Comparison of ENCODE assay signal across 8 mouse cellular contexts in the genomic region with DNA sequence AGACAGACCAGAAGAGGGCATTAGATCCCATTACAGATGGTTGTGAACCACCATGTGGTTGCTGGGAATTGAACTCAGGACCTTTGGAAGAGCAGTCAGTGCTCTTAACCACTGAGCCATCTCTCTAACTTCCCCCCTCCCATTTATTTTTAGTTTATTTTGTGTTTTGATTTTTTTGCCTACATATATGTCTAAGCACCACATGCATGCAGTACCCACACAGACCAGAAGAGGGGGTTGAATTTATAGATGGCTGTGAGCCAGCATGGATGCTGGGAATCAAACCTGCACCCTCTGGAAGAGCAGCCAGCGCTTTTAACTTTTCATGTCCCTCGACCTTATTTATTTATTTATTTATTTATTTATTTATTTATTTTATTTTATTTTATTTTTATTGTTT. TPM values are rescaled to one million over a fixed set of nuclear protein-coding genes. Genes with fewer than 3 reads are reported as not detected.
DNase-seq lines count a peak whose midpoint lies in the region; ATAC-seq and TF ChIP-seq lines count a peak whose summit lies in the region.
"Not testable (repeated sequence)": the region's sequence is repeated elsewhere in the genome, so short reads cannot be mapped to it uniquely, and the experiment has no call there.

No protein-coding gene starts in this region.

- H3K4me3 ChIP-seq in cortical plate, adult 2 months (ENCODE audit: insufficient read depth, low read length); hindbrain, embryonic 11.5 days (ENCODE audit: low read depth, low read length); left cerebral cortex, adult 2 months: not testable (repeated sequence)

- not testable (repeated sequence) for H3K27ac ChIP-seq in cortical plate, adult 2 months (ENCODE audit: insufficient read depth, low read length); hindbrain, embryonic 11.5 days (ENCODE audit: low read depth, low read length); left cerebral cortex, adult 2 months

- H3K4me2 ChIP-seq in hindbrain, embryonic 11.5 days (replicated peaks; ENCODE audit: low read depth, low read length), result not testable (repeated sequence)

- H3K27me3 ChIP-seq in hindbrain, embryonic 11.5 days (ENCODE audit: control insufficient read depth, insufficient read depth, low read length), result not testable (repeated sequence)

- peak; percentile 39 for ATAC-seq in CD4-positive, CD25-positive, alpha-beta regulatory T cell, adult 4 months
- ATAC-seq in hindbrain, embryonic 11.5 days (ENCODE audit: low FRiP score), result not testable (repeated sequence)

- H3K9me3 ChIP-seq in hindbrain, embryonic 11.5 days (ENCODE audit: control insufficient read depth, low read length), result not testable (repeated sequence)

- TF ChIP-seq CTCF in cortical plate, adult 2 months (IDR thresholded peaks at IDR 0.05; ENCODE audit: extremely low read depth, insufficient read depth, low read length), result 0 out of 2 replicates have a peak, but pooled peaks have one; percentile 3
- TF ChIP-seq CTCF in left cerebral cortex, adult 2 months (IDR thresholded peaks at IDR 0.05), result peak; percentile 55

- H3K36me3 ChIP-seq in hindbrain, embryonic 11.5 days (ENCODE audit: control insufficient read depth, insufficient read depth, low read length), result not testable (repeated sequence)

- not testable (repeated sequence) for H3K4me1 ChIP-seq in cortical plate, adult 2 months (ENCODE audit: control insufficient read depth, insufficient read depth, low read length); hindbrain, embryonic 11.5 days (replicated peaks; ENCODE audit: control insufficient read depth, insufficient read depth, low read length)

- H3K9ac ChIP-seq in hindbrain, embryonic 11.5 days (ENCODE audit: low read depth, low read length), result not testable (repeated sequence)

- not testable (repeated sequence) for TF ChIP-seq POLR2A in cortical plate, adult 2 months (IDR thresholded peaks at IDR 0.05; ENCODE audit: extremely low read depth, insufficient read depth, low read length)

- DNase-seq in NIH3T3 (ENCODE audit: low read depth), result peak; percentile 34
- peak; percentile 45 for DNase-seq in hindbrain, embryonic 11.5 days (ENCODE audit: low spot score)
- DNase-seq in left cerebral cortex, adult 2 months (ENCODE audit: extremely low spot score in 1 of 2, low spot score in 2 of 2), result not testable (repeated sequence)
- DNase-seq in lung, postnatal 10 days, result peak; percentile 43
- DNase-seq in retina, postnatal 1 day, result peak; percentile 44
- peak; percentile 65 for DNase-seq in thymus, postnatal 4 days

- 89% methylated on average over 2 of the region's 2 CpGs for WGBS in hindbrain, embryonic 11.5 days

- intact Hi-C loops in left cerebral cortex, adult 2 months (cut with DNase I), result not testable (repeated sequence)

RNA-seq across cellular contexts. Expression of a gene that starts 11.3 kb away (rescaled TPM):
- polyA plus RNA-seq in CD4-positive, CD25-positive, alpha-beta regulatory T cell, adult 4 months (2017; shearing (Covaris generic)), result 10 to 100 TPM in 1 of 2 experiments, 1 to 10 TPM in 1; 8.7 to 10.8 TPM
- polyA plus RNA-seq in cortical plate, adult 2 months (2012; rRNA removed), result 30.6 and 31.8 TPM in 2 replicates
- polyA plus RNA-seq in hindbrain, embryonic 11.5 days (2014; fragmentation: Nextera tagmentation; extraction: Ambion mirVana), result 13.9 and 18.4 TPM in 2 replicates
- total RNA-seq in left cerebral cortex, adult 2 months (2021), result 10 to 100 TPM; 35.4 to 36.2 TPM

RNA-seq across cellular contexts. Expression of a gene that starts 14.1 kb away (rescaled TPM):
- polyA plus RNA-seq in CD4-positive, CD25-positive, alpha-beta regulatory T cell, adult 4 months (2017; shearing (Covaris generic)), result under 1 TPM; 0.11 to 0.25 TPM
- 108 TPM in 2 replicates for polyA plus RNA-seq in cortical plate, adult 2 months (2012; rRNA removed)
- polyA plus RNA-seq in hindbrain, embryonic 11.5 days (2014; fragmentation: Nextera tagmentation; extraction: Ambion mirVana), result 19.8 and 22.7 TPM in 2 replicates
- 100 to 1,000 TPM; 117 to 135 TPM for total RNA-seq in left cerebral cortex, adult 2 months (2021)

RNA-seq across cellular contexts. Expression of a gene that starts 15.6 kb away (rescaled TPM):
- polyA plus RNA-seq in CD4-positive, CD25-positive, alpha-beta regulatory T cell, adult 4 months (2017; shearing (Covaris generic)), result 1 to 10 TPM; 1.9 to 2.5 TPM
- polyA plus RNA-seq in cortical plate, adult 2 months (2012; rRNA removed), result 5.8 and 6.8 TPM in 2 replicates
- polyA plus RNA-seq in hindbrain, embryonic 11.5 days (2014; fragmentation: Nextera tagmentation; extraction: Ambion mirVana), result 5.0 and 6.7 TPM in 2 replicates
- total RNA-seq in left cerebral cortex, adult 2 months (2021), result 10 to 100 TPM; 11.7 to 12.6 TPM

RNA-seq across cellular contexts. Expression of a gene that starts 48.0 kb away (rescaled TPM):
- 10 to 100 TPM; 60.9 to 76.3 TPM for polyA plus RNA-seq in CD4-positive, CD25-positive, alpha-beta regulatory T cell, adult 4 months (2017; shearing (Covaris generic))
- 175 and 176 TPM in 2 replicates for polyA plus RNA-seq in cortical plate, adult 2 months (2012; rRNA removed)
- 333 and 349 TPM in 2 replicates for polyA plus RNA-seq in hindbrain, embryonic 11.5 days (2014; fragmentation: Nextera tagmentation; extraction: Ambion mirVana)
- 10 to 100 TPM; 85.1 to 86.5 TPM for total RNA-seq in left cerebral cortex, adult 2 months (2021)

RNA-seq across cellular contexts. Expression of a gene that starts 48.5 kb away (rescaled TPM):
- 1 to 10 TPM; 3.8 to 6.0 TPM for polyA plus RNA-seq in CD4-positive, CD25-positive, alpha-beta regulatory T cell, adult 4 months (2017; shearing (Covaris generic))
- polyA plus RNA-seq in cortical plate, adult 2 months (2012; rRNA removed), result 14.9 and 15.2 TPM in 2 replicates
- polyA plus RNA-seq in hindbrain, embryonic 11.5 days (2014; fragmentation: Nextera tagmentation; extraction: Ambion mirVana), result 3.4 and 4.1 TPM in 2 replicates
- 10 to 100 TPM; 21.6 to 26.1 TPM for total RNA-seq in left cerebral cortex, adult 2 months (2021)

Comparison
In these comparisons a context has a peak if more than half of its experiments do, and no peak if none do; other contexts are left out.
1. RNA of a gene that starts 14.1 kb away (polyA plus RNA-seq): 108 TPM in cortical plate, adult 2 months and 19.8 to 22.7 TPM in hindbrain, embryonic 11.5 days; 0.11 to 0.25 TPM in CD4-positive, CD25-positive, alpha-beta regulatory T cell, adult 4 months; every median in the first group is over 10 times any median in the second.